Mouse (Mus musculus) liver, embryonic 12.5 days (tissue): Measurements from ENCODE around the gene Fgfr3. TPM values are rescaled to one million over a fixed set of nuclear protein-coding genes. Genes with fewer than 3 reads are reported as not detected.
A peak's percentile ranks its signal among the peaks of the same experiment; 100 is the strongest.

Experiments
- ATAC-seq: fragments of 200-750 bp; cut with Nextera tagmentation; 2 replicates; pipeline ENCODE4 v1.8.0; 2017; ENCODE audit warnings: moderate number of reproducible peaks, mild to moderate bottlenecking, moderate library complexity
- H3K27ac ChIP-seq: fragments of 300-500 bp; sonication (generic); 2 replicates; pipeline ENCODE4 v1.5.1; 2016; ENCODE audit warnings: mild to moderate bottlenecking
- H3K27me3 ChIP-seq: fragments of 300-500 bp; sonication (generic); replicated peaks from 2 replicates; pipeline ENCODE4 v1.6.1; 2016; ENCODE audit warnings: mild to moderate bottlenecking, moderate library complexity
- H3K36me3 ChIP-seq: fragments of 300-500 bp; sonication (generic); 2 replicates; pipeline ENCODE4 v1.6.1; 2016; ENCODE audit warnings: mild to moderate bottlenecking, moderate library complexity
- H3K4me1 ChIP-seq: fragments of 300-500 bp; sonication (generic); 2 replicates; pipeline ENCODE4 v1.6.1; 2016
- H3K4me2 ChIP-seq: fragments of 300-500 bp; sonication (generic); 2 replicates; pipeline ENCODE4 v1.6.1; 2016; ENCODE audit warnings: mild to moderate bottlenecking, moderate library complexity
- H3K4me3 ChIP-seq: fragments of 300-500 bp; sonication (generic); 2 replicates; pipeline ENCODE4 v1.5.1; 2016; ENCODE audit warnings: mild to moderate bottlenecking, moderate library complexity
- H3K9ac ChIP-seq: fragments of 300-500 bp; sonication (generic); 2 replicates; pipeline ENCODE4 v1.6.1; 2016; ENCODE audit warnings: mild to moderate bottlenecking, moderate library complexity
- H3K9me3 ChIP-seq: fragments of 300-500 bp; sonication (generic); replicated peaks from 2 replicates; pipeline ENCODE4 v1.6.1; 2016; ENCODE audit warnings: mild to moderate bottlenecking, moderate library complexity
- WGBS: fragments of 180-500 bp; shearing (Covaris S2); methylation state at CpG from one replicate; pipeline ENCODE4 v1.1.7; 2016; ENCODE audit not compliant: insufficient replicate concordance; 5-methylcytosine and 5-hydroxymethylcytosine counted together
- polyA plus RNA-seq: library from polyadenylated mRNA; unstranded; fragments of >200 nt; fragmentation: Nextera tagmentation; extraction: Ambion mirVana; gene quantifications from 2 replicates; pipeline ENCODE4 v1.2.1, GENCODE M21; 2016

The Fgfr3 gene
- polyA plus RNA-seq, 1 experiment from 2014 or later: 4.8 TPM

GRCm38 (mm10) chr5:33689221-33689844 lies 32.1 kb upstream of the Fgfr3 start:
- H3K9ac ChIP-seq: no peak overlapping the region
- H3K4me2 ChIP-seq: no peak overlapping the region
- peaks cover 41% of the 10 kb centered on the region for H3K27me3 ChIP-seq
- no peaks in the 10 kb centered on the region for H3K9me3 ChIP-seq
- H3K27ac ChIP-seq: no peak overlapping the region
- 78% methylated on average over 20 of the region's 20 CpGs for WGBS
- H3K36me3 ChIP-seq: no peaks in the 10 kb centered on the region
- H3K4me3 ChIP-seq: no peak overlapping the region
- H3K4me1 ChIP-seq: peaks cover 40% of the 10 kb centered on the region
- ATAC-seq: no peak

GRCm38 (mm10) chr5:33689852-33690645 lies 31.4 kb upstream of the Fgfr3 start:
- Histone ChIP-seq H3K27ac (no peak overlapping the region), H3K9ac (no peak overlapping the region), H3K9me3 (no peaks in the 10 kb centered on the region), H3K4me3 (no peak overlapping the region), H3K4me2 (no peak overlapping the region), H3K36me3 (no peaks in the 10 kb centered on the region), H3K27me3 (peaks cover 48% of the 10 kb centered on the region), H3K4me1 (peaks cover 46% of the 10 kb centered on the region)
- no peak for ATAC-seq
- WGBS: 81% methylated on average over 11 of the region's 11 CpGs

DNA sequence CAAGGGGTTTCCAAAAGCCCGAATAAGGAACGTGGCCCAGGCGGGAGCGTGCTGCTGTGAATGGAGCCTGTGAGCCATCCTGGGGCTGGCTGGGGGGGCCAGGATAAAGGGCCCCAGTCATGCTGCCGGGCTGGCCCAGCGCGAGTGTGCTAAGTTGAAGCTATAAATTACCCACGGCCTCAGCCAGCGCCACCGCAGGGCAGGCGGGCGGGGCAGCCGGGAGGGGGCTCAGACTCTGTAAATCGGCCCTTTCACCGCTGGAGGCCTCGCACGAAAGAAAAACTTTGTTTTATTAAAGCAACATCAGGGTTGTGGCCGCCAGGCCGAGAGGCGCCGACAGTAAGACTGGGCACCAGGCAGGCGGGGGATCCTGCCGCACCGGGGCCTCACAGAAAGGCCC lies 29.1 kb upstream of the Fgfr3 start:
- H3K4me3 ChIP-seq: no peak overlapping the region
- peaks cover 67% of the 10 kb centered on the region for H3K27me3 ChIP-seq
- peak overlapping the region; percentile 19 for H3K4me2 ChIP-seq
- peaks cover 58% of the 10 kb centered on the region for H3K4me1 ChIP-seq
- H3K9me3 ChIP-seq: no peaks in the 10 kb centered on the region
- 20% methylated on average over 24 of the region's 24 CpGs for WGBS
- no peak for ATAC-seq
- H3K36me3 ChIP-seq: no peaks in the 10 kb centered on the region
- H3K9ac ChIP-seq: no peak overlapping the region
- H3K27ac ChIP-seq: no peak overlapping the region

GRCm38 (mm10) chr5:33694461-33694847 lies 27.0 kb upstream of the Fgfr3 start:
- ATAC-seq: peak; percentile 10; the same call in 1 of the 2 replicates
- Histone ChIP-seq H3K9ac (no peak overlapping the region), H3K4me3 (no peak overlapping the region), H3K27me3 (peaks cover 84% of the 10 kb centered on the region), H3K4me1 (peaks cover 51% of the 10 kb centered on the region), H3K36me3 (no peaks in the 10 kb centered on the region), H3K4me2 (peak overlapping the region; percentile 75; the same call in 1 of the 2 replicates), H3K9me3 (no peaks in the 10 kb centered on the region), H3K27ac (peak overlapping the region; percentile 69)
- 73% methylated on average over 9 of the region's 9 CpGs for WGBS

- WGBS: 7% methylated on average over 71 of the region's 71 CpGs
- no peaks in the 10 kb centered on the region for H3K9me3 ChIP-seq
- ATAC-seq: peak; percentile 42; the same call in 1 of the 2 replicates
- H3K4me3 ChIP-seq: peak overlapping the region; percentile 50
- H3K27ac ChIP-seq: peak overlapping the region; percentile 69
- H3K9ac ChIP-seq: peak overlapping the region; percentile 55
- H3K4me2 ChIP-seq: peak overlapping the region; percentile 75
- no peaks in the 10 kb centered on the region for H3K36me3 ChIP-seq
- peaks cover 47% of the 10 kb centered on the region for H3K4me1 ChIP-seq
- H3K27me3 ChIP-seq: peaks cover 86% of the 10 kb centered on the region
Measured at GRCm38 (mm10) chr5:33694848-33695717, 26.4 kb upstream of the Fgfr3 start.

- H3K36me3 ChIP-seq: no peaks in the 10 kb centered on the region
- ATAC-seq: 0 out of 2 replicates have a peak, but pooled peaks have one; percentile 9
- peaks cover 87% of the 10 kb centered on the region for H3K27me3 ChIP-seq
- peak overlapping the region; percentile 55 for H3K9ac ChIP-seq
- H3K4me1 ChIP-seq: peaks cover 52% of the 10 kb centered on the region
- H3K4me3 ChIP-seq: peak overlapping the region; percentile 50
- H3K4me2 ChIP-seq: peak overlapping the region; percentile 75
- WGBS: 8% methylated on average over 23 of the region's 24 CpGs
- peak overlapping the region; percentile 69 for H3K27ac ChIP-seq
- H3K9me3 ChIP-seq: no peaks in the 10 kb centered on the region
Measured at GRCm38 (mm10) chr5:33695718-33696121, 25.8 kb upstream of the Fgfr3 start.

- WGBS: 65% methylated on average over 5 of the region's 5 CpGs
- no peak overlapping the region for H3K4me3 ChIP-seq
- peaks cover 54% of the 10 kb centered on the region for H3K4me1 ChIP-seq
- no peak overlapping the region for H3K27ac ChIP-seq
- H3K9ac ChIP-seq: no peak overlapping the region
- no peaks in the 10 kb centered on the region for H3K9me3 ChIP-seq
- no peak for ATAC-seq
- H3K36me3 ChIP-seq: no peaks in the 10 kb centered on the region
- peaks cover 91% of the 10 kb centered on the region for H3K27me3 ChIP-seq
- H3K4me2 ChIP-seq: no peak overlapping the region
Measured at GRCm38 (mm10) chr5:33696430-33696829, 25.0 kb upstream of the Fgfr3 start.

DNA sequence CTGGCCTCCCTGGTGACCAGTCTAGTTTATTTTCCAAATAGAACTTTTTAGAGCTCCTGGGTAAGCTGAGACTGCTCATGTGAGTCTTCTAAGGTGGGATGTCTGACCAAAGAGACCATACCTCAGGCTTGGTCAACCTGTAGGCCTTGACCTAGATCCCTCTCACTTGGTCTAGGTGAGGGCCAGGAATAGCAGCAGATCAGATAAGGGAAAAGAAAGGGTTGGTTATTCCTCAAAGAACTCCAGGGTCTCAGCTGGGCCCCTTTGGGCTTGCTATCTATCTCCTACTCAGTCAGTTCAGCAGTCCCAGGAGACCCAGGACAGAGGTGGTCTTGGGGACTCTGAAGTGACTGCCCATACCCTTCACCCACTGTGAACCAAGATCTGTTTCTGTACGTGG lies 23.9 kb upstream of the Fgfr3 start:
- Histone ChIP-seq H3K4me3 (no peak overlapping the region), H3K9ac (no peak overlapping the region), H3K36me3 (no peaks in the 10 kb centered on the region), H3K4me1 (peaks cover 54% of the 10 kb centered on the region), H3K4me2 (no peak overlapping the region), H3K27ac (no peak overlapping the region), H3K27me3 (peaks cover 85% of the 10 kb centered on the region), H3K9me3 (no peaks in the 10 kb centered on the region)
- 45% methylated on average over 1 of the region's 1 CpGs for WGBS
- ATAC-seq: no peak

DNA sequence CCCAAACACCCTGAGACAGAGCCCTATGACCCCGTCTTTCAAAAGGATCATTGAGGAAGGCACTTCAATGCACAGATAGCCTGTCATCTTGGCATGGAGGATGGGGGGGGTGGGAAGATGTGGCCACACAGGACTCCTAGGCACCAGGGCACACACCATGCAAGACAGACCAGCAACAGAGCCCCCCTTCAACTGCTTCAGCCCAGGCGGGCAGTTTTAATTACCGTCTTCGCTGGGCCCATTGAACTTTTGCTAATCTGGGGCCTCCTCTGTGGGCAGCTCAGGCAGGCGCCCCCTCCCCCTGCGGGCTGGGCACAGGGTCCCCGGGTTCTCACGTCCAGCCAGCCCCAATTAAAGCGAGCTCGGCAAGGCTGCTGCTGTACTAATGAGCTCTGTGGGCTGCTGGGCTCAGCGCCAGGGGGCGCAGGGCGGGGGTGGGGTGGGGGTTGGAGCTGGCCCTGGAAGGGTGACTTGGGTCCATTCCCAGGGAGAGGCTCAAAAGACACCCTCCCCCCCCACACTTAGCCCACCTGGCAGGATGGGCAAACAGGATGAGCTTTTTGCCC lies 23.4 kb upstream of the Fgfr3 start:
- no peak overlapping the region for H3K4me3 ChIP-seq
- WGBS: 54% methylated on average over 13 of the region's 13 CpGs
- H3K9ac ChIP-seq: no peak overlapping the region
- H3K36me3 ChIP-seq: no peaks in the 10 kb centered on the region
- no peaks in the 10 kb centered on the region for H3K9me3 ChIP-seq
- H3K27me3 ChIP-seq: peaks cover 80% of the 10 kb centered on the region
- H3K27ac ChIP-seq: no peak overlapping the region
- no peak overlapping the region for H3K4me2 ChIP-seq
- no peak for ATAC-seq
- peaks cover 50% of the 10 kb centered on the region for H3K4me1 ChIP-seq

- no peak overlapping the region for H3K4me2 ChIP-seq
- peaks cover 46% of the 10 kb centered on the region for H3K4me1 ChIP-seq
- no peaks in the 10 kb centered on the region for H3K9me3 ChIP-seq
- H3K36me3 ChIP-seq: no peaks in the 10 kb centered on the region
- H3K9ac ChIP-seq: no peak overlapping the region
- peaks cover 76% of the 10 kb centered on the region for H3K27me3 ChIP-seq
- 67% methylated on average over 5 of the region's 5 CpGs for whole genome bisulfite sequencing
- no peak for ATAC-seq
- H3K27ac ChIP-seq: no peak overlapping the region
- H3K4me3 ChIP-seq: no peak overlapping the region
Measured at GRCm38 (mm10) chr5:33698669-33699068, 22.8 kb upstream of the Fgfr3 start.

DNA sequence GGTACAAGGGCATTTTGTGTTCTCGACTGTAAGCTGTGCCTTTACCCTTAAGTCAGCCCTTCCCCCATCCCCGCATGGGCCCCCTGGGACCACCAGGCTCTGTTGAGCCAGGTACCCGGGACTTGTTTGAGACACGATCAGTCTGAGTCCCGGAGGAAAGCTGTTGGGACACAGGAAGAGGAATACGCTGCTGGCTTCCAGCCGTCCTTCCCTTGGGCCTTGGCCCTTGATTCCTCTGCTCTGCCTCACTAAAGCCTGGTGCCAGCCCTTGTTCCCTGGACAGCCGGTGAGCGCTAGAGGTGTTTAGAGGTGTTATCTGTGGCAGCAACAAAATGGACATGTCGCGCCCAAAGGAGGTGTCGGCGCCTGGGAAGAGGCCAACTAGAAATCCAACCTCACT lies 21.5 kb upstream of the Fgfr3 start:
- no peaks in the 10 kb centered on the region for H3K9me3 ChIP-seq
- H3K4me3 ChIP-seq: no peak overlapping the region
- peaks cover 44% of the 10 kb centered on the region for H3K4me1 ChIP-seq
- no peak overlapping the region for H3K9ac ChIP-seq
- H3K27me3 ChIP-seq: peaks cover 66% of the 10 kb centered on the region
- no peak overlapping the region for H3K4me2 ChIP-seq
- ATAC-seq: no peak
- no peak overlapping the region for H3K27ac ChIP-seq
- no peaks in the 10 kb centered on the region for H3K36me3 ChIP-seq
- WGBS: 35% methylated on average over 13 of the region's 13 CpGs
